Mouse (Mus musculus) midbrain, embryonic 16.5 days (tissue): ENCODE measurements at regions not wholly inside any gene's neighbourhood (a gene's known extent, or its start where the extent isn't known, plus 50 kb on each side); places are given as distances from the start of the nearest gene placed in this dataset.

Experiments
- ATAC-seq: fragments of 200-750 bp; cut with Nextera tagmentation; 2 replicates; pipeline ENCODE4 v1.8.0; 2017; ENCODE audit warnings: moderate TSS enrichment
- H3K27ac ChIP-seq: fragments of 300-500 bp; sonication (generic); 2 replicates; pipeline ENCODE4 v1.5.1; 2014; ENCODE audit warnings: mild to moderate bottlenecking, low read length, mixed read lengths
- H3K27me3 ChIP-seq: fragments of 300-500 bp; sonication (generic); 2 replicates; pipeline ENCODE4 v1.6.1; 2014; ENCODE audit warnings: low read depth, low read length, mixed read lengths; ENCODE audit not compliant: control insufficient read depth, insufficient read depth
- H3K36me3 ChIP-seq: fragments of 300-500 bp; sonication (generic); 2 replicates; pipeline ENCODE4 v1.6.1; 2014; ENCODE audit warnings: mild to moderate bottlenecking, low read length, moderate library complexity, mixed read lengths; ENCODE audit not compliant: control insufficient read depth, insufficient read depth
- H3K4me1 ChIP-seq: fragments of 300-500 bp; sonication (generic); 2 replicates; pipeline ENCODE4 v1.6.1; 2014; ENCODE audit warnings: mild to moderate bottlenecking, low read length, mixed read lengths; ENCODE audit not compliant: control insufficient read depth, insufficient read depth
- H3K4me2 ChIP-seq: fragments of 300-500 bp; sonication (generic); 2 replicates; pipeline ENCODE4 v1.6.1; 2014; ENCODE audit warnings: mild to moderate bottlenecking, low read length, mixed read lengths
- H3K4me3 ChIP-seq: fragments of 300-500 bp; sonication (generic); 2 replicates; pipeline ENCODE4 v1.5.1; 2014; ENCODE audit warnings: low read depth, mild to moderate bottlenecking, low read length, moderate library complexity, mixed read lengths
- H3K9ac ChIP-seq: fragments of 300-500 bp; sonication (generic); 2 replicates; pipeline ENCODE4 v1.6.1; 2014; ENCODE audit warnings: low read depth, low read length, mixed read lengths
- H3K9me3 ChIP-seq: fragments of 300-500 bp; sonication (generic); replicated peaks from 2 replicates; pipeline ENCODE4 v1.6.1; 2014; ENCODE audit warnings: mild to moderate bottlenecking, low read length, mixed read lengths; ENCODE audit not compliant: control insufficient read depth, poor library complexity, severe bottlenecking
- WGBS: fragments of 180-500 bp; shearing (Covaris S2); extraction: QIAGEN DNeasy Blood & Tissue Kit; methylation state at CpG from one replicate; pipeline ENCODE4 v1.1.7; 2014; 5-methylcytosine and 5-hydroxymethylcytosine counted together

GRCm38 (mm10) chr19:15668624-15669016 lies 278.5 kb downstream of the Psat1 start:
- H3K4me1 ChIP-seq, result peaks cover 25% of the 10 kb centered on the region
- no peaks in the 10 kb centered on the region for H3K27me3 ChIP-seq
- H3K36me3 ChIP-seq, result no peaks in the 10 kb centered on the region
- H3K9me3 ChIP-seq, result no peaks in the 10 kb centered on the region
- no peak overlapping the region for H3K9ac ChIP-seq
- ATAC-seq, result no peak
- H3K27ac ChIP-seq, result peak overlapping the region; percentile 82
- H3K4me2 ChIP-seq, result no peak overlapping the region
- no peak overlapping the region for H3K4me3 ChIP-seq

GRCm38 (mm10) chr19:15667889-15668623 lies 279.1 kb downstream of the Psat1 start:
- H3K9ac ChIP-seq, result 0 out of 2 replicates have a peak overlapping the region, but pooled peaks have one; percentile 21
- H3K4me2 ChIP-seq, result 0 out of 2 replicates have a peak overlapping the region, but pooled peaks have one; percentile 3
- ATAC-seq, result peak; percentile 79
- peak overlapping the region; percentile 82 for H3K27ac ChIP-seq
- no peaks in the 10 kb centered on the region for H3K36me3 ChIP-seq
- no peaks in the 10 kb centered on the region for H3K27me3 ChIP-seq
- no peaks in the 10 kb centered on the region for H3K9me3 ChIP-seq
- no peak overlapping the region for H3K4me3 ChIP-seq
- 21% methylated on average over 13 of the region's 13 CpGs for WGBS
- H3K4me1 ChIP-seq, result peaks cover 25% of the 10 kb centered on the region

GRCm38 (mm10) chr19:15663659-15664255 lies 283.4 kb downstream of the Psat1 start:
- WGBS, result 29% methylated on average over 3 of the region's 3 CpGs
- Histone ChIP-seq H3K36me3 (no peaks in the 10 kb centered on the region), H3K9me3 (no peaks in the 10 kb centered on the region), H3K4me2 (no peak overlapping the region), H3K4me1 (peaks cover 17% of the 10 kb centered on the region), H3K27ac (no peak overlapping the region), H3K9ac (no peak overlapping the region), H3K4me3 (no peak overlapping the region), H3K27me3 (no peaks in the 10 kb centered on the region)
- no peak for ATAC-seq

- H3K4me1 ChIP-seq, result no peaks in the 10 kb centered on the region
- H3K4me3 ChIP-seq, result no peak overlapping the region
- no peaks in the 10 kb centered on the region for H3K36me3 ChIP-seq
- ATAC-seq, result no peak
- H3K4me2 ChIP-seq, result no peak overlapping the region
- 57% methylated on average over 1 of the region's 1 CpGs for WGBS
- H3K9ac ChIP-seq, result no peak overlapping the region
- no peak overlapping the region for H3K27ac ChIP-seq
- H3K27me3 ChIP-seq, result no peaks in the 10 kb centered on the region
- no peaks in the 10 kb centered on the region for H3K9me3 ChIP-seq
Measured at GRCm38 (mm10) chr19:15658611-15659010, 288.5 kb downstream of the Psat1 start.

GRCm38 (mm10) chr19:15657846-15658245 lies 289.3 kb downstream of the Psat1 start:
- no peak overlapping the region for H3K9ac ChIP-seq
- H3K4me1 ChIP-seq, result no peaks in the 10 kb centered on the region
- H3K27me3 ChIP-seq, result no peaks in the 10 kb centered on the region
- no peak overlapping the region for H3K4me3 ChIP-seq
- ATAC-seq, result no peak
- no peaks in the 10 kb centered on the region for H3K36me3 ChIP-seq
- no peak overlapping the region for H3K27ac ChIP-seq
- 78% methylated on average over 1 of the region's 1 CpGs for WGBS
- H3K4me2 ChIP-seq, result no peak overlapping the region
- H3K9me3 ChIP-seq, result no peaks in the 10 kb centered on the region

- H3K9me3 ChIP-seq, result no peaks in the 10 kb centered on the region
- no peak overlapping the region for H3K4me3 ChIP-seq
- 16% methylated on average over 4 of the region's 4 CpGs for WGBS
- H3K27me3 ChIP-seq, result no peaks in the 10 kb centered on the region; the same call in 1 of the 2 replicates
- no peaks in the 10 kb centered on the region for H3K36me3 ChIP-seq
- no peak overlapping the region for H3K27ac ChIP-seq
- no peak overlapping the region for H3K4me2 ChIP-seq
- H3K9ac ChIP-seq, result no peak overlapping the region
- no peak for ATAC-seq
- H3K4me1 ChIP-seq, result peaks cover 9% of the 10 kb centered on the region; the same call in 1 of the 2 replicates
Measured at GRCm38 (mm10) chr19:15649368-15649767, 297.8 kb downstream of the Psat1 start.

GRCm38 (mm10) chr19:15647313-15647712 lies 299.8 kb downstream of the Psat1 start:
- Histone ChIP-seq H3K27ac (no peak overlapping the region), H3K9ac (no peak overlapping the region; the same call in 1 of the 2 replicates)
- ATAC-seq, result peak; percentile 82

GRCm38 (mm10) chr19:15644786-15645185 lies 302.4 kb downstream of the Psat1 start:
- 83% methylated on average over 4 of the region's 4 CpGs for WGBS

More at GRCm38 (mm10) chr19:15647313-15647712, 299.8 kb downstream of the Psat1 start:
- Histone ChIP-seq H3K27me3 (peaks cover 2% of the 10 kb centered on the region; the same call in 1 of the 2 replicates), H3K4me2 (no peak overlapping the region), H3K4me3 (no peak overlapping the region), H3K36me3 (no peaks in the 10 kb centered on the region), H3K4me1 (peaks cover 9% of the 10 kb centered on the region; the same call in 1 of the 2 replicates), H3K9me3 (no peaks in the 10 kb centered on the region)
- WGBS, result 29% methylated on average over 5 of the region's 5 CpGs

GRCm38 (mm10) chr19:15617233-15617915 lies 329.8 kb downstream of the Psat1 start:
- 15% methylated on average over 6 of the region's 6 CpGs for WGBS
- H3K4me1 ChIP-seq, result peaks cover 15% of the 10 kb centered on the region
- H3K27me3 ChIP-seq, result no peaks in the 10 kb centered on the region
- no peak overlapping the region for H3K4me2 ChIP-seq
- H3K9me3 ChIP-seq, result no peaks in the 10 kb centered on the region
- no peaks in the 10 kb centered on the region for H3K36me3 ChIP-seq
- H3K27ac ChIP-seq, result no peak overlapping the region
- no peak overlapping the region for H3K9ac ChIP-seq
- H3K4me3 ChIP-seq, result no peak overlapping the region
- ATAC-seq, result peak; percentile 61

More at GRCm38 (mm10) chr19:15644786-15645185, 302.4 kb downstream of the Psat1 start:
- no peaks in the 10 kb centered on the region for H3K9me3 ChIP-seq
- peaks cover 9% of the 10 kb centered on the region; the same call in 1 of the 2 replicates for H3K4me1 ChIP-seq
- H3K9ac ChIP-seq, result no peak overlapping the region
- peaks cover 2% of the 10 kb centered on the region; the same call in 1 of the 2 replicates for H3K27me3 ChIP-seq
- H3K4me3 ChIP-seq, result no peak overlapping the region
- H3K27ac ChIP-seq, result no peak overlapping the region
- no peak for ATAC-seq
- no peaks in the 10 kb centered on the region for H3K36me3 ChIP-seq
- no peak overlapping the region for H3K4me2 ChIP-seq
